Mouse (Mus musculus) myocyte (in vitro differentiated cells): ENCODE data around the gene Ssc4d. TPM values are rescaled to one million over a fixed set of nuclear protein-coding genes. Genes with fewer than 3 reads are reported as not detected.
A peak's percentile ranks its signal among the peaks of the same experiment; 100 is the strongest.

Experiments used
- H3K27me3 ChIP-seq: one replicate; pipeline ENCODE4 v1.6.1; 2011; ENCODE audit not compliant: control insufficient read depth, insufficient read depth, insufficient read length
- H3K36me3 ChIP-seq: one replicate; pipeline ENCODE4 v1.6.1; 2011; ENCODE audit not compliant: control insufficient read depth, insufficient read depth
- H3K4me2 ChIP-seq: one replicate; pipeline ENCODE4 v1.6.1; 2011; ENCODE audit warnings: low read depth, control low read depth
- H3K4me3 ChIP-seq: one replicate; pipeline ENCODE4 v1.5.1; 2011; ENCODE audit warnings: mild to moderate bottlenecking, control low read depth, moderate library complexity
- H3K79me2 ChIP-seq: one replicate; pipeline ENCODE4 v1.6.1; 2011; ENCODE audit not compliant: control insufficient read depth, insufficient read depth
- H3ac ChIP-seq: one replicate; pipeline ENCODE4 v1.6.1; 2011; ENCODE audit not compliant: control insufficient read depth, insufficient read length
- CEBPB ChIP-seq: IDR thresholded peaks from 2 replicates; pipeline ENCODE4 v1.6.1; 2011; ENCODE audit warnings: mild to moderate bottlenecking, moderate library complexity; ENCODE audit not compliant: poor library complexity, insufficient read depth, severe bottlenecking
- E2F4 ChIP-seq: IDR thresholded peaks from one replicate; pipeline ENCODE4 v1.6.1; 2011; ENCODE audit warnings: mild to moderate bottlenecking, control low read depth, moderate library complexity; ENCODE audit not compliant: insufficient read depth
- MAX ChIP-seq: IDR thresholded peaks from one replicate; pipeline ENCODE4 v1.6.1; 2011; ENCODE audit warnings: low read depth, mild to moderate bottlenecking, control low read depth
- MYOD1 ChIP-seq, 3 experiments: IDR thresholded peaks; one replicate each; pipeline ENCODE4 v1.6.1; 2011; ENCODE audit warnings: control low read depth in 2 of 3, low read depth in 2 of 3, mild to moderate bottlenecking in 2 of 3, moderate library complexity in 1 of 3; ENCODE audit not compliant: insufficient read length in 2 of 3, control insufficient read depth in 1 of 3
- MYOG ChIP-seq, 3 experiments: IDR thresholded peaks; one replicate each; pipeline ENCODE4 v1.6.1; 2011; ENCODE audit warnings: control low read depth in 2 of 3, low read depth in 2 of 3, mild to moderate bottlenecking in 2 of 3; ENCODE audit not compliant: insufficient read length in 2 of 3, control insufficient read depth in 1 of 3, insufficient read depth in 1 of 3
- POLR2A ChIP-seq: IDR thresholded peaks from one replicate; pipeline ENCODE4 v1.6.1; 2011; ENCODE audit warnings: low read depth, mild to moderate bottlenecking, control low read depth, moderate library complexity; ENCODE audit not compliant: insufficient read length
- POLR2AphosphoS2 ChIP-seq: IDR thresholded peaks from one replicate; pipeline ENCODE4 v1.6.1; 2011; ENCODE audit warnings: low read depth, control low read depth; ENCODE audit not compliant: insufficient read length
- REST ChIP-seq: IDR thresholded peaks from one replicate; pipeline ENCODE4 v1.6.1; 2011; ENCODE audit warnings: mild to moderate bottlenecking, control low read depth, moderate library complexity; ENCODE audit not compliant: insufficient read depth, insufficient read length
- SRF ChIP-seq: IDR thresholded peaks from one replicate; pipeline ENCODE4 v1.6.1; 2011; ENCODE audit warnings: low read depth; ENCODE audit not compliant: control insufficient read depth, insufficient read length
- TCF12 ChIP-seq: IDR thresholded peaks from one replicate; pipeline ENCODE4 v1.6.1; 2011; ENCODE audit warnings: mild to moderate bottlenecking, control low read depth; ENCODE audit not compliant: poor library complexity, insufficient read depth, severe bottlenecking
- TCF3 ChIP-seq: IDR thresholded peaks from one replicate; pipeline ENCODE4 v1.6.1; 2011; ENCODE audit warnings: low read depth, control low read depth; ENCODE audit not compliant: insufficient read length
- USF1 ChIP-seq: IDR thresholded peaks from one replicate; pipeline ENCODE4 v1.6.1; 2011; ENCODE audit warnings: low read depth, mild to moderate bottlenecking, control low read depth, moderate library complexity
- polyA plus RNA-seq: library from polyadenylated mRNA; unstranded; fragments of >200 nt; fragmentation: generic; extraction: Trizol; gene quantifications from one replicate; pipeline ENCODE4 v1.2.1, GENCODE M21; 2012; ENCODE audit warnings: missing spikeins

The Ssc4d gene
- polyA plus RNA-seq, 1 experiment, result 2.4 TPM

GRCm38 (mm10) chr5:135975893-135976668 is 1.8 kb upstream of the Ssc4d start:
- Histone ChIP-seq H3K27me3 (no peaks in the 10 kb centered on the region), H3K4me3 (no peak overlapping the region), H3K4me2 (no peak overlapping the region), H3K36me3 (no peaks in the 10 kb centered on the region), H3K79me2 (no peaks in the 10 kb centered on the region), H3ac (no peak overlapping the region)
- TF ChIP-seq POLR2A, result no peak
- TF ChIP-seq SRF, result no peak
- no peak for TF ChIP-seq TCF3

- Histone ChIP-seq H3K27me3 (no peaks in the 10 kb centered on the region), H3K36me3 (no peaks in the 10 kb centered on the region), H3K4me3 (no peak overlapping the region), H3K79me2 (no peaks in the 10 kb centered on the region), H3K4me2 (no peak overlapping the region), H3ac (no peak overlapping the region)
- TF ChIP-seq SRF (no peak), POLR2A (no peak), POLR2AphosphoS2 (no peak), E2F4 (no peak), CEBPB (no peak), MYOG (IDR thresholded peaks at IDR 0.05; ENCODE audit: control insufficient read depth in 1 of 3, insufficient read depth in 1 of 3, insufficient read length in 2 of 3, low read depth in 2 of 3) (no peak), MAX (no peak), REST (no peak), TCF3 (no peak), TCF12 (no peak), USF1 (no peak), MYOD1 (IDR thresholded peaks at IDR 0.05; ENCODE audit: control insufficient read depth in 1 of 3, insufficient read length in 2 of 3, low read depth in 2 of 3) (no peak)
Measured at GRCm38 (mm10) chr5:135971876-135972275, 2.5 kb downstream of the Ssc4d start.

- H3K79me2 ChIP-seq, result no peaks in the 10 kb centered on the region
- no peak overlapping the region for H3ac ChIP-seq
- H3K4me2 ChIP-seq, result no peak overlapping the region
- H3K27me3 ChIP-seq, result no peaks in the 10 kb centered on the region
- TF ChIP-seq CEBPB (no peak), USF1 (no peak), MYOD1 (IDR thresholded peaks at IDR 0.05; ENCODE audit: control insufficient read depth in 1 of 3, insufficient read length in 2 of 3, low read depth in 2 of 3) (peak; percentile 50 to 92 (median 82)), POLR2A (no peak), MAX (no peak), POLR2AphosphoS2 (no peak), MYOG (IDR thresholded peaks at IDR 0.05; ENCODE audit: control insufficient read depth in 1 of 3, insufficient read depth in 1 of 3, insufficient read length in 2 of 3, low read depth in 2 of 3) (peak; percentile 24 to 68 (median 43)), E2F4 (no peak), REST (no peak), TCF3 (peak; percentile 32), TCF12 (peak; percentile 28), SRF (no peak)
- H3K4me3 ChIP-seq, result no peak overlapping the region
- no peaks in the 10 kb centered on the region for H3K36me3 ChIP-seq
Measured at GRCm38 (mm10) chr5:135970247-135970646, 4.1 kb downstream of the Ssc4d start.

GRCm38 (mm10) chr5:135968781-135969180 is 5.5 kb downstream of the Ssc4d start:
- Histone ChIP-seq H3K4me3 (no peak overlapping the region), H3K79me2 (no peaks in the 10 kb centered on the region), H3ac (no peak overlapping the region), H3K4me2 (no peak overlapping the region), H3K36me3 (no peaks in the 10 kb centered on the region), H3K27me3 (no peaks in the 10 kb centered on the region)
- TF ChIP-seq CEBPB (no peak), MAX (no peak), E2F4 (no peak), TCF12 (no peak), POLR2AphosphoS2 (no peak), TCF3 (no peak), REST (no peak), MYOD1 (IDR thresholded peaks at IDR 0.05; ENCODE audit: control insufficient read depth in 1 of 3, insufficient read length in 2 of 3, low read depth in 2 of 3) (no peak), MYOG (IDR thresholded peaks at IDR 0.05; ENCODE audit: control insufficient read depth in 1 of 3, insufficient read depth in 1 of 3, insufficient read length in 2 of 3, low read depth in 2 of 3) (no peak), SRF (no peak)

GRCm38 (mm10) chr5:135966866-135967265 is 7.5 kb downstream of the Ssc4d start:
- no peak overlapping the region for H3ac ChIP-seq
- TF ChIP-seq REST (no peak), E2F4 (no peak), SRF (no peak), MYOD1 (IDR thresholded peaks at IDR 0.05; ENCODE audit: control insufficient read depth in 1 of 3, insufficient read length in 2 of 3, low read depth in 2 of 3) (no peak), POLR2AphosphoS2 (no peak), TCF12 (no peak), MAX (no peak), MYOG (IDR thresholded peaks at IDR 0.05; ENCODE audit: control insufficient read depth in 1 of 3, insufficient read depth in 1 of 3, insufficient read length in 2 of 3, low read depth in 2 of 3) (no peak), POLR2A (no peak), CEBPB (no peak), USF1 (no peak), TCF3 (no peak)
- no peak overlapping the region for H3K4me2 ChIP-seq
- no peaks in the 10 kb centered on the region for H3K36me3 ChIP-seq
- H3K4me3 ChIP-seq, result no peak overlapping the region
- H3K27me3 ChIP-seq, result no peaks in the 10 kb centered on the region
- no peaks in the 10 kb centered on the region for H3K79me2 ChIP-seq
